Mouse (Mus musculus) neural tube, embryonic 15.5 days (tissue): ENCODE measurements around the gene Ltbp4. TPM values are rescaled to one million over a fixed set of nuclear protein-coding genes. Genes with fewer than 3 reads are reported as not detected.

Experiments used
- ATAC-seq: fragments of 200-750 bp; cut with Nextera tagmentation; 2 replicates; pipeline ENCODE4 v1.8.0; 2017; ENCODE audit warnings: mild to moderate bottlenecking, moderate TSS enrichment, moderate library complexity; ENCODE audit not compliant: low FRiP score
- H3K27ac ChIP-seq: fragments of 300-500 bp; sonication (generic); replicated peaks from 2 replicates; pipeline ENCODE4 v1.5.1; 2015; ENCODE audit warnings: mild to moderate bottlenecking, inconsistent platforms
- H3K27me3 ChIP-seq: fragments of 300-500 bp; sonication (generic); replicated peaks from 2 replicates; pipeline ENCODE4 v1.6.1; 2015; ENCODE audit warnings: inconsistent platforms
- H3K36me3 ChIP-seq: fragments of 300-500 bp; sonication (generic); 2 replicates; pipeline ENCODE4 v1.6.1; 2015; ENCODE audit warnings: inconsistent platforms
- H3K4me1 ChIP-seq: fragments of 300-500 bp; sonication (generic); 2 replicates; pipeline ENCODE4 v1.6.1; 2015; ENCODE audit warnings: inconsistent platforms
- H3K4me2 ChIP-seq: fragments of 300-500 bp; sonication (generic); 2 replicates; pipeline ENCODE4 v1.6.1; 2015; ENCODE audit warnings: inconsistent platforms, mild to moderate bottlenecking, moderate library complexity
- H3K4me3 ChIP-seq: fragments of 300-500 bp; sonication (generic); replicated peaks from 2 replicates; pipeline ENCODE4 v1.5.1; 2015; ENCODE audit warnings: mild to moderate bottlenecking, inconsistent platforms
- H3K9ac ChIP-seq: fragments of 300-500 bp; sonication (generic); replicated peaks from 2 replicates; pipeline ENCODE4 v1.6.1; 2015; ENCODE audit warnings: mild to moderate bottlenecking, inconsistent platforms
- H3K9me3 ChIP-seq: fragments of 300-500 bp; sonication (generic); replicated peaks from 2 replicates; pipeline ENCODE4 v1.6.1; 2016; ENCODE audit warnings: inconsistent platforms
- WGBS: fragments of 180-500 bp; shearing (Covaris S2); methylation state at CpG from one replicate; pipeline ENCODE4 v1.1.7; 2015; ENCODE audit warnings: mixed read lengths; 5-methylcytosine and 5-hydroxymethylcytosine counted together
- polyA plus RNA-seq: library from polyadenylated mRNA; unstranded; fragments of >200 nt; fragmentation: Nextera tagmentation; extraction: Ambion mirVana; gene quantifications from 2 replicates; pipeline ENCODE4 v1.2.1, GENCODE M21; 2015

The Ltbp4 gene
- polyA plus RNA-seq, 1 experiment from 2014 or later = 10.7 TPM

DNA sequence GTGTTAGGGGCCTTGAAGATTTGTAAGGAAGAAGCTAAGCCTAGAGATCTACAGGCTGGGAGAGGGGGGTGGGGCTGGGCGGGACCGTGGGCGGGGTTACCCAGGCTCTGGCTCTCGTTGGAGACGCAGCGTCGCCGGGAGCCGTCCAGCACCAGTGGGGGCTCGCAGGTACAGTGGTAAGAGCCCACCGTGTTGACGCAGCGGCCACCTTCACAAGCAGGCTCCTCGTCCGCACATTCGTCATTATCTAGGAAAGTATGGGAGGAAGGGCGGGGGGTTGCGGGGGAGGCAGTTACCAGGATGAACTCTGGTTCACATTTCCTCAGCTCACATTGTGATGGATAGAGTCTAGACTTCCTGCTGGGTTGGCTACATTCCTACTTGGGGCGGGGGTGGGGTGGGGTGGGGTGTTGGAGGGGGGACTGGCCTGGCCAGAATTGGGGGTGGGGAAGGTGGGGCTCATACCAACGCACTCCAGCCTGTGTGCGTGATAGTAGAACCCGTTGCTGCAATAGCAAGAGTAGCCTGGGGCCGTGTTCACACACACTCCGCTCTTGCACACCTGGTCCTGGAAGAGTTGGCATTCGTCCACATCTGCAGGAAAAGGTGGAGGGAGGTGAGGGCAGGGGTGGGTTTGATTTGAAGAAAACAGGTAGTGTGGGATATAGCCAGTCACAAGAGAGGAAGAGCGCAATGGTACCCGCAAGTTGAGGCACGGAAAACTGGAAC, 28.5 kb downstream of the Ltbp4 start:
- Histone ChIP-seq H3K36me3 (no peaks in the 10 kb centered on the region), H3K9ac (no peak overlapping the region; the same call in 1 of the 2 replicates), H3K4me1 (peaks cover 11% of the 10 kb centered on the region), H3K9me3 (no peaks in the 10 kb centered on the region; the same call in 1 of the 2 replicates), H3K4me3 (peak overlapping the region; percentile 32), H3K27me3 (peaks cover 12% of the 10 kb centered on the region), H3K4me2 (peak overlapping the region; percentile 59), H3K27ac (no peak overlapping the region)
- WGBS = 10% methylated on average over 28 of the region's 28 CpGs
- ATAC-seq = no peak

DNA sequence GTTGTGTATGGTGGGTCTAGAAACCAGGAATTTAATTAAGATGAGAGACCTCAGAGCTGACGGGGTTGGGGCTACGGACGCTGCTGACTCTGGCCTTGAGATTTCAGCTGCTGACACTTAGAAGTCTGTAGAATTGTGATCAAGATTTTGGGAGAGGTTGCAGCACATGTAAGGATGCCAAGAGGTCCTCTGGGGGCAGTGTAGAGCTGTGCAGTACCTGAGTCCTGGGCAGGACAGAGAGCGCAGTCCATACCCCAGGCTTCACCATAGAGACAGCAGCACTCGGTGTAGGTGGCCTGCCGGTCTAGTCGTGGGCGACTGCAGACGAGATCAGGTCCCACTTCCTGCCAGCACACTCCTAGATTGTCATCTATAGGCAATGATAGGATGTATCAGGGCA, 29.9 kb downstream of the Ltbp4 start:
- Histone ChIP-seq H3K9ac (no peak overlapping the region), H3K4me2 (no peak overlapping the region), H3K27ac (no peak overlapping the region), H3K36me3 (no peaks in the 10 kb centered on the region), H3K27me3 (peaks cover 12% of the 10 kb centered on the region), H3K9me3 (no peaks in the 10 kb centered on the region), H3K4me1 (peaks cover 11% of the 10 kb centered on the region), H3K4me3 (no peak overlapping the region)
- WGBS = 66% methylated on average over 9 of the region's 9 CpGs
- ATAC-seq = no peak

DNA sequence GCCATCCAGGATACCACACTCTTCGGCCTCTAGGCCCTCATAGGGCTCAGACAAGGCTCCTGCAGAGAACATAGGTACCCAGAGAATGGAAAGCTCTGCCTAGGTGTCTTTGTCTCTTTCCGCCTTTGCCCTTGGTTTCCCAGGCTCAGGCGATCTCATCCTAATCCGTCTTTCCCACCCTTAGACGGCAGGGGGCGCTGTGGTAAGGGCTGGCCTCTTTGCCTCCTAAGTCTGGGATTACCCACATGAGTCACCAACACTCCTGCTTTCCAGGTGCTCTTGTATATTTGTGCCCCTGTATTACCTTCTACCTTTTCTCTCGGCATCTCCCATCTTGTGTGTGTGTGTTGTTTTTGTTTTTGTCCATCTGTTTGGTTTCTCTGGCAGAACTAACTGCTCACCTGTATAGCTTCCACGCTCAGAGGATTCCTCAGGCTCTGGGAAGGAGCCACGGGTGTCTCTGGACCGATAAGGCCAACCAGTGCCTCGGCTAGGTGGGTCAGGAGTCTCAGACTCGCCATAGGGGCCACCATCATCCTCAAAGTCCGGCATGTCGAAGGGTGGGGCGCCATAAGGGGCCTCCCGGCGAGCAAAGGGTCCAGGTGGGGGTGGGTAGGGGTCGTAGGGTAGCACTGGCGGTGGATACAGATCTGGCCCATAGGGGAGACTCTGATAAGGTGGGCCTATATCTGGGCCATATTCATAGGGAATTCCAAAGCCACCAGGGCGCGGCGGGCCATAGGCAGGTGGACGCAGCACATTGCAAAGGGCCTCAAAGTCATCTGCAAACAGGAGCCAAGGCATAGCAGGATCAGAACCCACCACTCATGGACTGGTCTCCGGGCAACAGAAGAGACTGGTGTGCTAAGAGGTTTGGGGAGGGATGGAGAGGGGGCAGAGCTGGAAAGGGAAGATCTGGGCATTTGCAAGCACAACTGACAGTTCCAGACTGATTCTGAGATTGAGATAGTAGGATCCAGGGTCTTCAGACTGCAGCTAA, 31.0 kb downstream of the Ltbp4 start:
- Histone ChIP-seq H3K9ac (no peak overlapping the region), H3K9me3 (no peaks in the 10 kb centered on the region), H3K27me3 (peaks cover 15% of the 10 kb centered on the region), H3K36me3 (no peaks in the 10 kb centered on the region), H3K4me2 (no peak overlapping the region), H3K4me3 (no peak overlapping the region), H3K4me1 (peaks cover 11% of the 10 kb centered on the region), H3K27ac (no peak overlapping the region)
- no peak for ATAC-seq
- WGBS = 78% methylated on average over 24 of the region's 24 CpGs

DNA sequence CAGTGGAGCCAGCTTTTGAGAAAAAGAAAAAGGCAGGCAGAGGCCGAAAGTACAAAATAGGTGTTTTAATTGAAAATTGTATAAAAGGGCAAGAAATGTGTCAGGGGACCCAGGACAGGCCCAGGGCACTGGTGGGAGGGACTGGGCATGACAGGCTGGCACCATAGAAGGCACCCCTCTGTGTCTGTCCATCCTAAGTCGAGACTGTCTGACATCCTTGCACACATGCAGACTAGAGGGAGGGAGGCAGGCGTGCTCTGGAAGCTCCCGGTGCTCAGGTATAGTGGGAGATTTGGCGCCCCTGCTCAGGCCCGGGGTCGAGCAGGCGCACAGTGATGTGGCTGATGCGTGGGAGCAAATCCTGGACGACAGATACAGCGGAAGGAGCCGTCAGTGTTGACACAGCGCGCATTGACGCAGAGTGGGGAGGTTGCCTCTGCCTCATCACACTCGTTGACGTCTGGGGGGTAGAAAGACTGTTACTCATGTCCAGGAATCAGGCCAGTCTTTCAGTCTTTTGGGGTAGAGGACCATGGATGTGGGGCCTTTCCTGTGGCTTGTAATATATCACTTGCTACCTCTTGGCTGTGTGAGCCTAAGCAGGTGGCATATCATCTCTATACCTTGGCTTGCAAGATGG, 32.3 kb downstream of the Ltbp4 start:
- WGBS = 90% methylated on average over 17 of the region's 17 CpGs
- Histone ChIP-seq H3K27me3 (peaks cover 12% of the 10 kb centered on the region), H3K36me3 (no peaks in the 10 kb centered on the region), H3K27ac (no peak overlapping the region), H3K9me3 (no peaks in the 10 kb centered on the region), H3K4me2 (no peak overlapping the region), H3K4me3 (no peak overlapping the region), H3K9ac (no peak overlapping the region), H3K4me1 (peaks cover 6% of the 10 kb centered on the region; the same call in 1 of the 2 replicates)
- ATAC-seq = no peak

DNA sequence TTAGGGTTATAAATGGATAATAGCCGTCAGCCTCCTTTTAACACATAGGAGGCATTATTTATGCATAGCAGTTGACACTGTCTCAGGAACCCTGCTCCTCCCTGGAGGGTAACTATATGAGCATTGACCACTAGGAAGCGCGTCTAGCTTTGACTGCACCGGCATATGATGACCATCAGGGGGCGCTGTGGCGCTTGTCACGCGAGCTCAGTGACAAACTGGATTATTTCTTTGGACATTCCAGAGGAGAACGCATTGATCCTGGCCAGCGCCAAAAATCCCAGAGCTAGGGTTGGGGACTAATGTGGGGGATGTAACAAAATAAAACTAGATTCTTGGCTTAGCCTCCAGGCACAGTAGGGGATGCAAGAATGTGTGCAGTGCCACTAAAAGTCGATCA, 35.3 kb downstream of the Ltbp4 start:
- Histone ChIP-seq H3K9ac (no peak overlapping the region), H3K9me3 (no peaks in the 10 kb centered on the region), H3K4me1 (no peaks in the 10 kb centered on the region), H3K4me3 (no peak overlapping the region), H3K27me3 (peaks cover 3% of the 10 kb centered on the region; the same call in 1 of the 2 replicates), H3K27ac (no peak overlapping the region), H3K4me2 (no peak overlapping the region), H3K36me3 (no peaks in the 10 kb centered on the region)
- ATAC-seq = no peak
- 11% methylated on average over 11 of the region's 11 CpGs for WGBS

DNA sequence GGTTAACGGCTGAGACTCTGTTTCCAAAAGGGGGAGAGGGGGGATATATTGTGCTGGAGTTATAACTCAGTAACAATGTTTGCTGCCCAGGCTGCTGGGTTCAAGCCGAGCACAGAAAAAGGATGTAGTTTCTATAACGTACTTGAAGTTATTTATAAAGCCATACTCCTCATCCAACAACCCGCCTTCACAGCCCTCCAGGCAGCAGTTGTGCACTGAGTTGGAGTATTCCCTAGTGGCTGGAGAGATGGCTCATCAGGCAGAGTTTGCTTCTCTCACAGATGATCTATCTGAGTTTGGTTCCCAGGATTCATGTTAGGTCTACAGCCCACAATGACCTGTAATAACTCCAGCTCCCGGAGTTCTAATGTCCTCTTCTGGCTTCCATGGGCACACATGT, 36.7 kb downstream of the Ltbp4 start:
- no peaks in the 10 kb centered on the region for H3K9me3 ChIP-seq
- no peaks in the 10 kb centered on the region for H3K4me1 ChIP-seq
- WGBS = 62% methylated on average over 5 of the region's 5 CpGs
- no peak overlapping the region for H3K9ac ChIP-seq
- H3K27ac ChIP-seq = no peak overlapping the region
- no peak overlapping the region for H3K4me3 ChIP-seq
- no peak for ATAC-seq
- peaks cover 3% of the 10 kb centered on the region; the same call in 1 of the 2 replicates for H3K27me3 ChIP-seq
- H3K36me3 ChIP-seq = no peaks in the 10 kb centered on the region
- H3K4me2 ChIP-seq = no peak overlapping the region

DNA sequence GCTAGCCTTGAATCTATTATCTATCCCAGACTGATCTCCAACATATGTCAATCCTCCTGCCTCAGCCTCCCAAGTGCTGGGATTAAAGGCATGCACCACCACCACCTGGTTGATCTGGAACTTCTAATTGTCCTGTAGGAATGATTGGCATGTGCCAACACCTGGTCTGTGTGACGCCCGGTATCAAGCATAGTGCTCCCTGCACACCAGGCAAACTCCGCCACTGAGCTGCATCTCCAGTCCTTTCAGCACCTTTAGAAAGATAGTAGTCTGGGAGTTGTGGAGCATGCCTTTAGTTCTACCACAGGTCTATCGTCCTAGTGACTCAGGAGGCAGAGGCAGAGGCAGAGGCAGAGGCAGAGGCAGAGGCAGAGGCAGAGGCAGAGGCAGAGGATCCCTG, 37.1 kb downstream of the Ltbp4 start:
- no peaks in the 10 kb centered on the region for H3K9me3 ChIP-seq
- H3K4me1 ChIP-seq = no peaks in the 10 kb centered on the region
- no peak overlapping the region for H3K4me3 ChIP-seq

DNA sequence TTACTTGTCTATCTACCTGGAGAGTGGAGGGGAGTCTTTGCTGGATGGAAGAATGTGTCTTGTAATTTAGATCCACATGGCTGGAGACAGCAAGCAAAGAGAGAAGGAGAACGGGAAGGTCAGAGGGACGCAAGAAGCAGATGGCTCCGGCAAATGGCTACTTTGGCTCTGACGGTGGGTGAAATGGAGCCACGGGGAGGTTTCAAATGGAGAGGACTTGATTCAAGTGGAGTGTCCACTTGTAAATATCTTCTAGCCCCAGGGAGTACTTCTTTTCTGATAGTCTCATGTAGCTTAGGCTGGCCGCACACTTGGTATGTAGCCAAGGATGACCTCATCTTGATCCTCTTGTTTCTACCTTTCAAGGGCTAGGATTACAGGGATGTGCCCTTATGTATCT, 38.7 kb downstream of the Ltbp4 start:
- Histone ChIP-seq H3K9ac (no peak overlapping the region), H3K4me2 (no peak overlapping the region), H3K4me3 (no peak overlapping the region), H3K9me3 (no peaks in the 10 kb centered on the region), H3K27me3 (peaks cover 3% of the 10 kb centered on the region; the same call in 1 of the 2 replicates), H3K4me1 (no peaks in the 10 kb centered on the region), H3K27ac (no peak overlapping the region), H3K36me3 (no peaks in the 10 kb centered on the region)
- no peak for ATAC-seq
- WGBS = 87% methylated on average over 6 of the region's 6 CpGs

More for the DNA sequence above, 37.1 kb downstream of the Ltbp4 start:
- H3K4me2 ChIP-seq = no peak overlapping the region
- no peak overlapping the region for H3K27ac ChIP-seq
- no peak for ATAC-seq
- H3K36me3 ChIP-seq = no peaks in the 10 kb centered on the region
- peaks cover 3% of the 10 kb centered on the region; the same call in 1 of the 2 replicates for H3K27me3 ChIP-seq
- no peak overlapping the region for H3K9ac ChIP-seq
- 85% methylated on average over 4 of the region's 4 CpGs for WGBS

DNA sequence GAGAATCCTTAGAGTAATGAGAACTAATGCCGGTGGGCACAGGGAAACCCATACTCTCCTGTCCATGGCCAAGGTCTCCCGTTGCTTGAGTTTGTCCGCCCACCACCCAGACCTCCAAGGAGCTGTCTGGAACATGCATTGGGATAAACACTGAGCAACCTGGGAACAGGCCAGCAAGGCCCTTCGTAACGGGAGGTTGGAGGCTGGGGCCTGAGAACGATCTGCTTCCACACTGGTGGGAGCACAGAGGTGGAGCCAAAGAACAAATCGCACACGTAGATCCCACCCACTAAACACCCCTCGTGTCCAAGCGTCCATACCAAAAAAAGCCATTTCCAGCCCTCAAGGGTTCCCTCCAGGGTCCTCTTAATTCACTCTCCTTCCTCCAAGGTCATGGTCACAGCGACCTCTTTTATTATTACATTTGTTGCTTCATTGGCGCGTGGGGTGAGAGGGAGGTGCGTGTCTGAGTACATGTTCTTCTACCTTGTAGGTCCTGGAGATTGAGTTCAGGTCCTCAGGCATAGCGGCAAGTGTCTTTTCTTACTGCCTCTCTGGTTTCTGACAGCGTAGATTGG, 39.4 kb downstream of the Ltbp4 start:
- Histone ChIP-seq H3K9me3 (no peaks in the 10 kb centered on the region), H3K27me3 (0 out of 2 replicates have a peak, but pooled peaks cover 3% of the 10 kb centered on the region), H3K4me3 (no peak overlapping the region), H3K27ac (no peak overlapping the region), H3K9ac (no peak overlapping the region), H3K4me2 (no peak overlapping the region), H3K36me3 (no peaks in the 10 kb centered on the region), H3K4me1 (no peaks in the 10 kb centered on the region)
- no peak for ATAC-seq
- 90% methylated on average over 16 of the region's 16 CpGs for WGBS

DNA sequence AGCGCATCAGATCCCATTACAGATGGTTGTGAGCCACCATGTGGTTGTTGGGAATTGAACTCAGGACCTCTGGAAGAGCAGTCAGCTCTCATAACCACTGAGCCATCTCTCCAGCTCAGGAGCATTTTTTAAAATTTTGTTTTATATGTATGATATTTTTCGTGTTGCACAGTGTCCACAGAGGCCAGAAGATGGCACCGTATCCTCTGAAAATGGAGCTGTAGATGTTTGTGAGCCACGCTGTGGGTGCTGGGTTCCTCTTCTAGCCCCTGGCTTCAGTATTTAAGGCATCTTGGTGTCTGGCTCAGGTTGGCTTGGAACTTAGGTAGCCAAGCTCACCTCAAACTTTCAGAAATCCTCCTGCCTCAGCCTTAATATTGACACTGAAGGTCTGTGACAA, 41.0 kb downstream of the Ltbp4 start:
- no peaks in the 10 kb centered on the region for H3K4me1 ChIP-seq
- 0 out of 2 replicates have a peak, but pooled peaks cover under 1% of the 10 kb centered on the region for H3K27me3 ChIP-seq
- WGBS = 90% methylated on average over 4 of the region's 4 CpGs
- ATAC-seq = no peak
- no peak overlapping the region for H3K27ac ChIP-seq
- H3K4me2 ChIP-seq = no peak overlapping the region
- no peak overlapping the region for H3K9ac ChIP-seq
- H3K36me3 ChIP-seq = no peaks in the 10 kb centered on the region
- no peak overlapping the region for H3K4me3 ChIP-seq
- no peaks in the 10 kb centered on the region for H3K9me3 ChIP-seq

DNA sequence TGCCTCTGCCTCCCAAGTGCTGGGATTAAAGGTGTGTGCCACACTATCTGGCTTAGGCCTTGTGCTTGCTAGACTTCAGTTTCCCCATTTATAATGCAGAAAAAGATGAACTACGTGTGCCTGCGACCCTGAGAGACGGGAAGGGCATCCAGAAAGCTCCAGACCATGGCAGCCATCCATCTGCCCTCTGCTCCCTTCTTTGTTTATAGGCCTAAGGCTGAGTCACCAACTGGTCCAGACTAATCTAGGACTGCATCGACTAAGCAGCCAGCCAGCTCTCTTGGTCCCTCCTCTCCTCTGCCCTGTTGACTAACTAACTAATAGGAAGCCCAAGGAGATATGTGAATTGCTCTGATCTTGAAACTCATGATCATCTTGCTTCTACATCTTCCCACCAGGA, 41.5 kb downstream of the Ltbp4 start:
- H3K4me3 ChIP-seq = no peak overlapping the region
- H3K27ac ChIP-seq = no peak overlapping the region
- WGBS = 81% methylated on average over 4 of the region's 4 CpGs
- no peaks in the 10 kb centered on the region for H3K27me3 ChIP-seq
- H3K9me3 ChIP-seq = no peaks in the 10 kb centered on the region
- H3K9ac ChIP-seq = no peak overlapping the region
- no peak overlapping the region for H3K4me2 ChIP-seq
- no peaks in the 10 kb centered on the region for H3K4me1 ChIP-seq
- H3K36me3 ChIP-seq = no peaks in the 10 kb centered on the region
- ATAC-seq = no peak
